Mouse (Mus musculus): Measurements from ENCODE around the gene Tmem79.
"Not testable (repeated sequence)": the region's sequence is repeated elsewhere in the genome, so short reads cannot be mapped to it uniquely, and the experiment has no call there.

GRCm38 (mm10) chr3:88381389-88382315 lies 45.7 kb upstream of the Tmem79 start:
- not testable (repeated sequence) for TF ChIP-seq POLR2A (IDR thresholded peaks at IDR 0.05; ENCODE audit: borderline replicate concordance, low read depth, low read length); CTCF (IDR thresholded peaks at IDR 0.05; ENCODE audit: low read depth, low read length)

Data from bone marrow macrophage, adult 2 months (primary cell).